Mouse (Mus musculus) T-cell, adult 2 months (primary cell): ENCODE measurements around the gene Fmnl1.
"Not testable (repeated sequence)": the region's sequence is repeated elsewhere in the genome, so short reads cannot be mapped to it uniquely, and the experiment has no call there.

Experiments used
- DNase-seq: peaks from one replicate; pipeline ENCODE4 v3.0.0; 2022; ENCODE audit warnings: low spot score

Fmnl1 gene

DNA sequence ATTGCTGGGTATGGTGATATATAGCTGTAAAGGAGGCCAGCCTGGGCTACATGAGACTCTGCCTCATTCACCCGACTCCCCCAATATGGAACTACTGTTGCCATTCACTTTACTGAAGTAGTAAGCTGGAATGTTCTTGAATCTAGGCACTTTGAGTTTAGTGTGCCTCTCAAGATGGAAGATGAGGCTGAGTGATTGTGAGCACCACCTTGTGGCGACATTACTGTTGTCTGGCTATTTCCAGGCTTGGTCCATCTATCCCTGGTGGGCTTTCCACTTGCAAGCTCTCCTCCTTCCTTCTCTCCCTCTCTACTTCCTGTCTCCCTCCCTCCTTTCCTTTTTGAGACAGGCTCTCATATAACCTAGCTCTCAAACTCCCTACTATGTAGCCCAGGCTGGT is 14.0 kb downstream of the Fmnl1 start:
- DNase-seq = peak; percentile 63

DNA sequence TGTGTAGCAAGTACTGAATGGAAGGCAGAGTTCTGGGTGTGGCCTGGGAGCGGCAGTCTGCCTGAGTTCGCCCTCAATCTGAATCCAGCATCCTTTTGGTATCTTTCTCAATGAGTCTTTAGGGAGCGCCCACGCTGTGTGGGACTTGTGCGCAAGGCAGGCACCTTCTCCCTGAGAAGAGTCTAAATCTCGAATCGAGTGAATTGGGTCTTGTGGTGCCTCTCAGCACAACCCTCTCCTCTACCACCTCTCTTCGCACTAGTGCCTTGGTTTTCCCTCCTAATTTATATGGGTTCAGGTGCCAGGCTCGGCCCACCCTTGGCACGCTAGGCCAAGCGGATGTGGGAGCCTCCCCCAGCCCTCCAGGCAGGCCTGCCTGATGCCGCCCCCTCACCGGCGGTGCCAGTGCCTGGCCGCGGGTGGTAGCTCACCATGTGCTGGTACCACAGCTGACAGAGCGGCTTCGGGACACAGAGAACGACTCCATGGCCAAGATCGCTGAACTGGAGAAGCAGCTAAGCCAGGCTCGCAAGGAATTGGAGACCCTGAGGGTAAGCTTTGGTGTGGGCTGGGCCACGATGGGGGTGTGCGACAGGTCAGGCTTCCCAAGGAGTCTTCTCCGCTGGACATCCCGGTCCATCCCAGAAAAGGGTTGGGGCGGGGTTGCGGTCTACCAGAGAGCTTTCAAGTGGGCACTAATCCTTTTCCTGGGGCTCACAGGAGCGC is 21.5 kb downstream of the Fmnl1 start:
- no peak for DNase-seq

DNA sequence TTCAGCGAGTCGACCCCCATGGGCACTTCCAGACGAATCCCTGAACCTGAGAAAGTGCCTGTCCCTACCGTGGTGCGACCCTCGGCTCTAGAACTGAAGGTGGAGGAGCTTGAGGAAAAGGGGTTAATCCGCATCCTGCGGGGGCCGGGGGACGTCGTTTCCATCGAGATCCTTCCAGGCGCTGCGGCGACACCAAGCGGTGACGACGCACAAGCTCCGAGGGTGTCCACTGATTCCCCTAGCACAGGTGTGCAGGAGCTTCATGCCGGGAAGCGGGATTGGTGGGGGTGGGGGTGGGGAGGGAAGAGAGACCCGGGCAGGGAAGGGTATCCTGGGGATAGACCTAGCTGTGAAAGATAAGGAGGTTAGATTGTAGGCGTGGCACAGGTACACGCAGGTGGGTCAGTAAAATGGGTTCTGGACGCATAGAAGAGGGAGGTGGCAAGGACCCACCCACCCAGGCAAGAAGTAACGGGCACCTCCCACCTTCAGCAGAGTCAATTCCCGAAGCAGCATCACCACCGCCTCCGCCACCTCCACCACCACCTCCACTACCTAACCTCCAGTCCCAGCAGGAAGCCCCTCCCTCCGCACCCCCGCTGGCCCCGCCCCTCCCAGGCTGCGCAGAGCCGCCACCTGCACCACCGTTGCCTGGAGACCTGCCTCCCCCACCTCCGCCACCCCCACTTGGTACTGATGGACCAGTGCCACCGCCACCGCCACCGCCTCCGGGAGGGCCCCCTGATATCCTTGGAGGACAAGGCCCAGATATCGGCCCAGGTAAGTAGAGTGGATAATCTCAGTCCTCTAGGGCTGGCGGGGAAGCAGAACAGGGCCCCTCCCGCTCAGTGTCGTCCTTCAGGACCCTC is 22.3 kb downstream of the Fmnl1 start:
- DNase-seq = no peak

DNA sequence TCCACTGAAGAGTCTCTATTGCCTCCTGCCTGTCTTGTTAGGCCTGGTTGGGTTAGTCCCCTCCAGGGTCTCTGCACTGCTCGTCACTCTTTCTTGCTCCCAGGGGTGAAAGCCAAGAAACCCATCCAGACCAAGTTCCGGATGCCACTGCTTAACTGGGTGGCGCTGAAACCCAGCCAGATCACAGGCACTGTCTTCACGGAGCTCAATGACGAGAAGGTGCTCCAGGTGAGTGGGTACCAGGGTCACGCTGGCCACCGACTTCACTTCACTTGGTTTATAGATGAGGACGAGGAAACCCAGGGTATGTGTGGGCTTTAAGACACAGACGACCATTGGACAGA is 22.9 kb downstream of the Fmnl1 start:
- DNase-seq = no peak

DNA sequence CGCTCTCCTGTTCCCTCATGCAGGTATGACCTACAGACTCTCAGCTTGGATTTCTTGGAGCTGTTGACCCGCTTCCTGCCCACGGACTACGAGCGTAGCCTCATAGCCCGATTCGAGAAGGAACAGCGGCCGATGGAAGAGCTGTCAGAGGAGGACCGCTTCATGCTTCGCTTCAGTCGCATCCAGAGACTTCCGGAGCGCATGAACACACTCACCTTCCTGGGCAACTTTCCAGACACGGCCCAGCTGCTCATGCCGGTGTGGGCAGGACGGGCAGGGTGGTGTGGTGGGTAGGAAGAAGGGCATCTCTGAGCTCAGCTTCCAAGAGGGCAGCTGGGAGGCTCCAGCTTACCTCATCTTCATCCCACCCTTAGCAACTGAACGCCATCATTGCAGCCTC is 24.3 kb downstream of the Fmnl1 start:
- no peak for DNase-seq

DNA sequence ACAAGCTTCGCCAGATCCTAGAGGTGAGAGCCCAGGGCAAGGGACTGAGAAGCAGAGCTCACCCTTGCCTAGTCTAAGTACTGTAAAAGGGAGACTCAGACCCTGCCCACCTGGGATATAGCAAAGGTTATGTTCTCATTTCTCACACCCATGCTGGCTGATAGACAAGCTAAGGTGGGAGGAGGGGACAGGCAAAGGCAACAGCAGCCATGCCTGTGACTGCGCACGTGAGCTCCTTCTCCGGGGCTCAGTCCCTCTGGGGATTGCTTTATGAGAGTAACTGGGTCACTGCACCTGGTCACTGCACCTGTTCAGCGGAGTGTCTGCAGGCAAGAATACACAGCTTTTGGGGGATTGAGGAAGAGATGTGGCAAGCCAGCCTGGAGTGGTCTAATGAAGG is 24.7 kb downstream of the Fmnl1 start:
- no peak for DNase-seq

DNA sequence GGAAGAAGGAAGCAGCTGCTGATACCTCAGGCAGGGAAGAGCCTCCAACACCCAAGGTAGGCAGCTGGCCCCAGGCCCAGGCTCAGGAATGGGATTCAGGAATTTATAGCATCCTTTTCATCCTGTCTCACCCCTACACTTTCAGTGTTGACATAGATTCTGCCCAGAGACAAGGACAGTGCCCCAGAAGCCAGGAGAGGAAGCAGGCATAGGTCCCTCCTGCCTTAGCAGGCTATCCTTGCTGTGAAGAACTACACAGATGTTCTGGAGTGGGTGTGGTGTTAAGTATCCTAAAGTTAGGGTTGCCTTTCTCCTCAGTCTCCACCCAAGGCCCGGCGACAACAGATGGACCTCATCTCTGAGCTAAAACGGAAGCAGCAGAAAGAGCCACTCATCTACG is 26.4 kb downstream of the Fmnl1 start:
- no peak for DNase-seq

DNA sequence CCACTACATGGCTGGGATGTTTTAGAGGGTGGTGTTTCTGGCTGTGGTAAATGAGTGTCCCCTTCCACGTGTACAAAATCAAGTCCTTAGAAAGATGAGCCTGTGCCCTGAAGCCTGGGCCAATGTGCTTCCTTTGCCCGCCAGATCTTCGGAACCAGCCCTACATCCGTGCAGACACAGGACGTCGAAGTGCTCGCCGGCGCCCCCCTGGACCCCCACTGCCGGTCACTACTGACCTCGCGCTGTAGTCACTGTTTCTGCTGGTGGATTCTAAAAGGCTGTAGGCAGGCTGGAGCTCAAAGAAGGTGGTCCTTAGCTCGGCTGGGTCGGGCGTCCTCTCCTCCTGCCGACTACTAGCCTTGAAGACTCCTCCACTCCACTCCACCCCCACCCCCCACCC is 27.4 kb downstream of the Fmnl1 start:
- DNase-seq = no peak

DNA sequence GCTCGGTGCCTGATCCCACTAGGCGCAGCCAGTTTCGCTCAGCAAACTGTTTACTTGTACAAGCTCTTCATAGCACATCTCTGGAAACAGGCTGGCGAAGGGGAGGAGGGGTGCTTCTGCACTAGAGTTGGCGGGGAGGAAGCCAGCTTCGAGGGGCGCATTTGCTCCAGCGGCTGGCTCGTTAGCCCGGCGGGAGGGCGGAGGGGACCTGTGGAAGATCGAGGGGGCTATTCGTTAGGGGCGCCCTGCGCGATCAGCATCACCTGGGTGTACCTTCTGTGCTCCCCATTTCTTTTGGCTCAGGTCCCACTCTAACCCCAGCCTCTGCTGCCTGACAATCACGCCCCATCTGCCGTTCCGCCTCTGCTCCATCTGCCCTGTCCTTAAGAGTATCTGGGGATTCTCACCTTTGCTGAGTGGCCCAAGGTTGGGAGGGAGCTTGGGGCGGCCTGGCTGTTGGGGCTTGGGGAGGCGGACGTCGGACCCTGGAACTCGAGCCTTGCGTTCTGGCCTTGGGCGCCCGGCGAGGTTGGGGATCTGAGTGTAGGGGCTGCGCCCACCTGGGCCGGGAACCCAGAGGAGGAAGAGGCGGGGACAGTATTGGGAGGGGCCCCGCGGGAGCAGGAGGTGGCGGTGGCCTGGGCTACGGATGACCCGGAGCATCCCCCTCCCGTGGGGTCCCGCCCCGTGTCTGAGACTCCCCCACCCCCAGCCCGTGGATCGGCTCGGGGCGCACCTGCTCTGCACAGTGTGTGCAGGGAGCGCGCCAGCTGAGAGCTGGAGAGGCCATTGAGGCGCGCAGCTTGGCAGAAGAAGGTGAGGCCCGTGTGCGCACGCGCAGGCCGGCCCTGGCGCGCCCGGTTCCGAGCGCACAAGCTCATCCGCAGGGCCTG is 28.2 kb downstream of the Fmnl1 start:
- DNase-seq = no peak

DNA sequence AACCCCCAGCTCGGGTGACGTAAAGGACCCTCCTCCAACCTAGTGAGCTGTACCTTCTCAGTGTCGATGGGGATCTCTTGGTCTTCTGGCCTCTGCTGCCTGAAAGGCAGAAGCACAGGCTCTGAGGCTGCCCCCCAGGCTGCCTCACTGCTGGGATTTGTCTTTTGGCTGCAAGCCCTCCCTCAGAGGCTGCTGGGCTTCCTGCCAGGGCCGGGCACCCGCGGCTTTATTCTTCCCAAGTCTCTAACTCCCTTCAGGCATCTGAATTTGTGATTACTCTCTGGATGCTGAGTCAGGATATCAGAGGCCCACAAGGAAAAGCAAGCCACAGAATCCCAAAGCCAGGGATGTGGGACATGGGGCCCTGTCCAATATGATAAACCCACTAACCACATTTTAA is 30.8 kb downstream of the Fmnl1 start:
- no peak for DNase-seq

DNA sequence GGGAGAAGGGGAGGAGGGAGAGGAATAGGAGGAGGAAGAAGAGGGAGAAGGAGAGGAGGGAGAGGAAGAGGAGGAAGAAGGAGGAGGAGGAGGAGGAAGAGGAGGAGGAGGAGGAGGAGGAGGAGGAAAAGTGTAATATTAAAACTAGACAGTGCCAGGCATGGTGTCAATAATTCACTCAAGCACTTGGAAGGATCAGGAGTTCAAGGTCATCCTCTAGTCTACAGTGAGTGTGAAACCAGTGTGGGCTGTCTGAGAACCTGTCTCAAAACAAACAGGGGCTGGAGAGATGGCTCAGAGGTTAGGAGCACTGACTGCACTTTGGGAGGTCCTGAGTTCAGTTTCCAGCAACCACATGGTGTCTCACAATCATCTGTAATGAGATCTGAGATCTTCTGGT is 31.5 kb downstream of the Fmnl1 start:
- no peak for DNase-seq

DNA sequence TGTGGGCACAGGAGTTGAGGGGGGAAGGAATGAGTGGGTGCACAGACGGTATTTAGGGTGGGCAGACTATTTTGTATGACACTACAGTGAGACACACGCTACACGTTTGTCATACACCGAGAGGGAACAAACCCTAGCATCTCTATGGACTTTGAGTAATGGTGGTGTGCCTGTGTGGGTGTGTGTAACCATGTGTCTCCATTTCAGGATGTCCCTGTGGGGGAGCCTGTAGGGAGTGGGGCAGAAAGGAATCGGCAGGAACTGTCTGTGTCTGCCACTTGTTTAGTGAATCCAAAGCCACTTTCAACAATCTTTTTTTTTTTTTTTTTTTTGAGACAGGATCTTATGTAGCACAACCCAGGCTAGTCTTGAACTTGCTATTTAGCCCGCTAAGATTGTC is 35.3 kb downstream of the Fmnl1 start:
- DNase-seq = no peak

DNA sequence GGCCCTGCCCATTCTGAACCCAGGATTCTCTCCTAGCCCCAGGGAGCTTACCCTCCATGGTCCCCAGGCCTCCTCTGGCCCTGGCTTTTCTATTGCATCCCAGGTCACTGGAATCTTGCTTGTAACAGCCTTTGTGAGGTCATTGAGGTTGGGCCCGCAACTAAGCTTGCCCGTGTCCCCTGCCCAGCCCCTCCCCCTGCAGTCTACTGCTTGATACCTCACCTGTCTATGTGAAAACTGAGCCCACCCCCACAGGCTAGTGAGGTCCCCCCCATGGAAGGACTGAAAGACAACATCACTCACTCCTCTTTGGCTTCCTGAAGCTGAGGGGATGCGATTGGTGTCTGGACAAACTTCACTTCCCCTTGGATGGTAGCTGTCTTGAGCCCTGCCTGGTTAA is 37.6 kb downstream of the Fmnl1 start, which contains the start of gene 1700023F06Rik:
Gene 1700023F06Rik, minus strand, starts transcription at position 101 of the 400 bp plus-strand sequence.
- DNase-seq = no peak

DNA sequence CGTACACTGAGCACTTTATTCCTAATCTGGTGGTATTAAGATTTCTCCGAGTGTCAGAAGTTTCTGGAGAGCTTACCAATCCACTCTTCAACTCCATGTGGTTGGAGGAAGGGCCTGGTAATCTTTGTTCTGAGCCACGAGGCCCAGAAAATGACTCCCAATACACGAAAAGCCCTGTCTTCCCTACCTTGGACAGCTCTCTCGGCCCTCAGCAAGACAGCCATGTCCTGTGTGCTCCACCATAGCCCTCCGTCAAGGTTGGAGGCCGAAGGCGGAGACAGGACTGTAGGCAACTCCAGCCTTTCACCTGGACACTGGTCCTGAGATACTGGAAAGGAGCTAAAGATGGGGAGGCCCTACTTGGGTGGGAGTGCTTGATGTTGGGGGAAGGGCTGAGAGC is 39.4 kb downstream of the Fmnl1 start:
- DNase-seq = no peak

DNA sequence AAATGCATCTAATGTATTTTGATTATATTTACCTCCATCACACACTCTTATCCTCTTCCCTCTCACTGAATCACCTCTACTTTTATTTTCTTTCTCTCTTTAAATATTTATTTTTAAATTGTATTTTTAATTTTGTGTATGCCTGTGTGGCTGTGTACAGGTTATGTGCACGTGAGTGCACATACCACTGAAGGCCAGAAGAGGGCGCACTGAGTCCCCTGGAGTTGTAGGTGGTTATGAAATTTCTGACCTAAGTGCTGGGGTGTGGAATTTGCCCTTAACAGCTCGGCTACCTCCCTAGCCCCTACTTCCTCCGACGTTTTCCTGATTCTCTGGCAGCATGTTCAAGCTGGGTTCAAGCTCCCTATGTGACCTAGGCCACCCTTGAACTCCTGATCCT is 42.8 kb downstream of the Fmnl1 start:
- DNase-seq = no peak

DNA sequence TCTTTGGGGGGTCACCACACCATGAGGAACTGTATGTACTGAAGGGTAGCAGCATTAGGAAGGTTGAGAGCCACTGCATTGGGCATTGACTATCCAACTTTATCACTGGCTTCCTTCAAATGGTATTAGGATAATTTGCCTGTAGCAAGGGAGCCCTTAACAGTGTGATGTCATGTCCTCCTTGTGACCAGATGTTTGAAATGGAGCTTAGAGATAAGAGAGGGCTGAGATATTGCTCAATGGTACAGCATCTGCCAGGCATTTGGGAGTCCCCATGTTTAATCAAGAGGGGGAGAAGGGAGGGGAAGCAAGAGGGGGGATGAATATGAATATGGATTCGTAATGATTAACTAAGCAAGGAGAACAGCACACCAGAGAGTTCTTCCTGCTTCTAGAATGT is 44.4 kb downstream of the Fmnl1 start:
- no peak for DNase-seq

DNA sequence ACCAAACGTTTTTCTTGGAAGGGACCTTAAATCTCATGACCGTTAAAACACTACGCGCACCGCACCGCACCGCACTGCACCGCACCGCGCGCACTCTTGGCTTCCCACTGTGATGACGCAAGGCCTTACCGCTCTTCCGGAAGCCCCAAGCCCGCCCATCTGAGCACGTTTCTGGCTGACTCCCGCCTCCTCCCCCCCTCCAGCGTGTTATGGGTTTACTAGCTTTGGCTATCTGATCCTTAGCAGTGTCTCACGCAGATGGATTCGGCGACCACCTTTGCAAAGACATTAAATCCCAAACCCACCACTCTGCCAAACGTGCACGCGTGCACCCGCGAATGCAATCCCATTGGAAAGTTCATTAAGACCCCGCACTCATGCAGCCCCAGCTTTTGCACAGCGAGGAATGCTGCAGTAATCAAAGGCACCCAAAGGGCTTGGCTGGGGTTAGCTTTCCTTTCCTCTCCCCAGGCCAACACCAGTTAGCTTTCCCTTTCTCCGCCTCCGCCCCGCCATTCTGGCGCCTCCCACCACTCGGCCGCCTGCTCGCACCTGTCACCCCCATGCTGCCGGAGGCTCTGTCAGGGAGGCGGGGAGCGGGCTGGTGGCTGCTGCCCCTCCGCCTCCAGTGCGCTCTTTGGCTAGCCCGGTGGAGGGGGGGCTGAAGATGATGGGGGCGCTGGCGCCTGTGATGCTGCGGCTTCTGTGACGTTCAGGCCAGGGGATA is 47.0 kb downstream of the Fmnl1 start, which contains the start of gene Spata32:
Gene Spata32, minus strand, starts transcription at position 643 of the 727 bp plus-strand sequence.
- DNase-seq = peak; percentile 87

DNA sequence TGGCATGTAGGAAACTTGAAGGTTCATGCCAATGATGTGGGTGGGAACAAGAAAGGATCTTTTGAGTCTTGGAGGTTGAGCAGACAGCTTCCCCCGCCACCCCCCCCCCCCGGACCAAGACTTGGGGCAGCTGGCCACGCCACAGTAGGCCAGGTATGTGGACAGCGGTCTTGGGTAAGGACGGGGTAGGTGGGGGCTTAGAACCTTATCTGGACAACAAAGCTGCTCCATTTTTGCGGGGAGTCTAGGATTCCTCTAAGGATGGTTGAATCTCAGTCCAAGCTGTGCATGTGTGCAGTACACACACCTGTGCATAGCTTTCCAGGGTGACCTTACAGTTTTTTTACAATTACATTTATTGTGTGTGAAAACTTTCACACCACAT is 47.6 kb downstream of the Fmnl1 start:
- no peak for DNase-seq

DNA sequence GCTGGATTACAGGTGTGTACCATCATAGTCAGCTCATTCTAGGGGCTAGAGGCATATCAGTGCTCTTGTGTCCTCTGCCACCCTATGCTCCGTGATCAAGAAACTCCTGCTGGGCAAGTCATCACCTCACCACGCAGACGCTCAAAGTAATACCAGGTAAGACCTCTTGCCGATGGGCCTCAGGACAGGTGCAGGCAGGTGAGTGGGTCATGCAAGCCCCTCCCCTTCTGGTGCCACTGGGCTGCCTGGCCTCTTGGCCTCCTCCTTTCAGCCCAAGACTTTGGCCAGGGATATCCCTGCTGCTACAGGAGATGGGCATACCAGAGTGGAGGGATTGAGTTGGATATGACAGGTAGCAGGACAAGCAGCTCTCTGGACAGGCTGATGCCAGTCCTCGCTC is 48.4 kb downstream of the Fmnl1 start:
- no peak for DNase-seq

DNA sequence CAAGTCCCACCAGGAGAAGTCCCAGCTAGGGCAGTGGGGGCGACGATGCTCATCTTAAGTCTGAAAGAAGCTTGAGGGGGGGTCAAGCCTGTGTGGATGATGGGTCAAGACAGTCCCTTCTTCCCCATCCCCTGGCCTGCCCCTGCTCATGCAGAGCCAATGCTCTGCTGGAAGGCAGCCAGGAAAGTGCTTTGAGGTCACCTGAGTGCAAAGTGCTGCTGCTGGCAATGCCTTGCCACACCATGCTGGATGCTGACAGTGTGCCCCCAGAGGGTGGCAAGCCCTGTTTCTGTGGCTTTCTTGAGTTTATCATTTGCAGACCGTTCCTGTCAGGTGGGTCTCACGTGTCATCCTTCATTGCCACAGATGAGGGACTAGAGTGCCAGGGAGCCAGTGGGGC is 49.1 kb downstream of the Fmnl1 start:
- no peak for DNase-seq

DNA sequence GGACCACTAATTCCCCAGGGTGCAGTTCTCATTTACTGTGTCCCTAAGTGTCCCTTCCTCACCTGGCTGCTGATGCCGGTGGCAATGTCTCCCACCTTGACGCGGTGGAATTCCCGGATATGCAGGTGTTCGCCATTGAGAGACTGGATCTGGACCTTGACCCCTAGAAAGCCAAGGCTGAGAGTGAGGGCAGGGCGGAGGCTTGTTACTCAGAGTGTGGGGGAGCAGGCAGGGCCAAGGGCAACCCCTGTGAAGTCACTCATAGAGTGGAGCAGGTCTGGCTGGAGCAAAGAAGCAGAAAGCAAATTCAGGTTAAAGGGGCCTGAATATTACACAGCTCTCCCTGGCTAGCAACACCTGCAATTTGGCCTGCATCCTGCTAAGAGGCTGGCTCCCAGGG is 50.5 kb downstream of the Fmnl1 start:
- DNase-seq = no peak

DNA sequence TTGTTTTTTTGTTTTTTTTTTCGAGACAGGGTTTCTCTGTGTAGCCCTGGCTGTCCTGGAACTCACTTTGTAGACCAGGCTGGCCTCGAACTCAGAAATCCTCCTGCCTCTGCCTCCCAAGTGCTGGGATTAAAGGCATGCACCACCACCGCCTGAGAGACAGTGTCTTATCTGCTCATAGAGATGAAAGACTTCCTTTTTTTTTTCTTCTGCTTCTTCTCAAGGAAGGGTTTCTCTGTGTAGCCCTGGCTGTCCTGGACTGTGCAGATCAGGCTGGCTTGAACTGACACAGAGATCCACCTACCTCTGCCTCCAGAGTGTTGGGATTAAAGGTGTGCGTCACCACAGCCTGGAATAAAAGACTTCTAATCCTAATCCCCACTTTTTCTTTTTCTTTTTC is 51.8 kb downstream of the Fmnl1 start:
- DNase-seq = not testable (repeated sequence)
